Mouse (Mus musculus) cerebellum, postnatal 25 days (tissue): ENCODE results near the gene Fbxl2.
A peak's percentile ranks its signal among the peaks of the same experiment; 100 is the strongest.

Experiments used
- DNase-seq, 2 experiments: peaks; one replicate each; pipeline ENCODE4 v3.0.0; 2021; ENCODE audit warnings: mixed read lengths in 2 of 2

Gene Fbxl2

GRCm38 (mm10) chr9:114016402-114016801 is 29.6 kb downstream of the Fbxl2 start:
- no peak for DNase-seq

- no peak for DNase-seq
Observed at GRCm38 (mm10) chr9:114015724-114016123, 30.3 kb downstream of the Fbxl2 start.

- no peak for DNase-seq
Observed at GRCm38 (mm10) chr9:114014034-114014433, 32.0 kb downstream of the Fbxl2 start.

- no peak for DNase-seq
Observed at GRCm38 (mm10) chr9:114011203-114011602, 34.8 kb downstream of the Fbxl2 start.

GRCm38 (mm10) chr9:114009526-114009925 is 36.5 kb downstream of the Fbxl2 start:
- DNase-seq = no peak

- DNase-seq = no peak
Observed at GRCm38 (mm10) chr9:114007850-114008350, 38.1 kb downstream of the Fbxl2 start.

GRCm38 (mm10) chr9:114006801-114007200 is 39.2 kb downstream of the Fbxl2 start:
- no peak for DNase-seq

- DNase-seq = no peak
Observed at GRCm38 (mm10) chr9:113998311-113998710, 47.7 kb downstream of the Fbxl2 start.

- DNase-seq = no peak
Observed at GRCm38 (mm10) chr9:113992810-113993209, 53.2 kb downstream of the Fbxl2 start.

- peak; percentile 88 to 93 for DNase-seq
Observed at GRCm38 (mm10) chr9:113990547-113991248, 55.3 kb downstream of the Fbxl2 start.

GRCm38 (mm10) chr9:113984946-113985620 is 60.9 kb downstream of the Fbxl2 start:
- DNase-seq = no peak

- no peak for DNase-seq
Observed at GRCm38 (mm10) chr9:113982883-113983670, 62.9 kb downstream of the Fbxl2 start.

GRCm38 (mm10) chr9:113982451-113982850 is 63.5 kb downstream of the Fbxl2 start:
- no peak for DNase-seq

GRCm38 (mm10) chr9:113981099-113981880 is 64.7 kb downstream of the Fbxl2 start:
- peak; percentile 25 to 40 for DNase-seq

- DNase-seq = peak; percentile 60 to 71
Observed at GRCm38 (mm10) chr9:113979356-113979755, 66.6 kb downstream of the Fbxl2 start.

- DNase-seq = no peak
Observed at GRCm38 (mm10) chr9:113978656-113979055, 67.3 kb downstream of the Fbxl2 start.

GRCm38 (mm10) chr9:113977225-113977840 is 68.7 kb downstream of the Fbxl2 start:
- DNase-seq = no peak

- DNase-seq = no peak
Observed at GRCm38 (mm10) chr9:113976264-113976663, 69.7 kb downstream of the Fbxl2 start.

GRCm38 (mm10) chr9:113975442-113975841 is 70.5 kb downstream of the Fbxl2 start:
- no peak for DNase-seq

- DNase-seq = no peak
Observed at GRCm38 (mm10) chr9:113974945-113975344, 71.0 kb downstream of the Fbxl2 start.

- no peak for DNase-seq
Observed at GRCm38 (mm10) chr9:113973857-113974256, 72.1 kb downstream of the Fbxl2 start.

- no peak for DNase-seq
Observed at GRCm38 (mm10) chr9:113971615-113972014, 74.4 kb downstream of the Fbxl2 start.
